Mouse (Mus musculus) heart, embryonic 10.5 days (tissue): ENCODE measurements around the gene Map1b. TPM values are rescaled to one million over a fixed set of nuclear protein-coding genes. Genes with fewer than 3 reads are reported as not detected.
A peak's percentile ranks its signal among the peaks of the same experiment; 100 is the strongest.

Experiments
- DNase-seq: peaks from one replicate; pipeline ENCODE4 v3.0.0-alpha.2; 2017; ENCODE audit warnings: low spot score
- H3K27ac ChIP-seq: fragments of 300-500 bp; sonication (generic); 2 replicates; pipeline ENCODE4 v1.5.1; 2016; ENCODE audit warnings: mild to moderate bottlenecking
- H3K27me3 ChIP-seq: fragments of 300-500 bp; sonication (generic); 2 replicates; pipeline ENCODE4 v1.6.1; 2016; ENCODE audit warnings: mild to moderate bottlenecking; ENCODE audit not compliant: poor library complexity, insufficient read depth, severe bottlenecking
- H3K36me3 ChIP-seq: fragments of 300-500 bp; sonication (generic); 2 replicates; pipeline ENCODE4 v1.6.1; 2016; ENCODE audit warnings: mild to moderate bottlenecking, moderate library complexity
- H3K4me1 ChIP-seq: fragments of 300-500 bp; sonication (generic); 2 replicates; pipeline ENCODE4 v1.6.1; 2016; ENCODE audit warnings: mild to moderate bottlenecking
- H3K4me3 ChIP-seq: fragments of 300-500 bp; sonication (generic); 2 replicates; pipeline ENCODE4 v1.5.1; 2016; ENCODE audit warnings: mild to moderate bottlenecking, moderate library complexity
- H3K9me3 ChIP-seq: fragments of 300-500 bp; sonication (generic); 2 replicates; pipeline ENCODE4 v1.6.1; 2016; ENCODE audit warnings: mild to moderate bottlenecking, moderate library complexity
- WGBS: fragments of 180-500 bp; shearing (Covaris S2); methylation state at CpG from one replicate; pipeline ENCODE4 v1.1.7; 2016; 5-methylcytosine and 5-hydroxymethylcytosine counted together
- polyA plus RNA-seq: library from polyadenylated mRNA; unstranded; fragments of >200 nt; fragmentation: Nextera tagmentation; extraction: Ambion mirVana; gene quantifications from 2 replicates; pipeline ENCODE4 v1.2.1, GENCODE M21; 2016

Map1b gene
- polyA plus RNA-seq, 1 experiment from 2014 or later, result 186 TPM

- Histone ChIP-seq H3K36me3 (no peaks in the 10 kb centered on the region), H3K4me3 (no peak overlapping the region), H3K27ac (0 out of 2 replicates have a peak overlapping the region, but pooled peaks have one; percentile 4), H3K27me3 (no peaks in the 10 kb centered on the region), H3K4me1 (peaks cover 45% of the 10 kb centered on the region), H3K9me3 (no peaks in the 10 kb centered on the region)
- no peak for DNase-seq
- WGBS, result 42% methylated on average over 4 of the region's 4 CpGs
These were observed 33.7 kb upstream of the Map1b start for GRCm38 (mm10) chr13:99550060-99550459.

GRCm38 (mm10) chr13:99549584-99549983 is 33.2 kb upstream of the Map1b start:
- DNase-seq, result no peak
- Histone ChIP-seq H3K4me1 (peaks cover 42% of the 10 kb centered on the region), H3K4me3 (no peak overlapping the region), H3K36me3 (no peaks in the 10 kb centered on the region), H3K27ac (0 out of 2 replicates have a peak overlapping the region, but pooled peaks have one; percentile 4), H3K27me3 (no peaks in the 10 kb centered on the region), H3K9me3 (no peaks in the 10 kb centered on the region)
- 45% methylated on average over 9 of the region's 9 CpGs for WGBS

GRCm38 (mm10) chr13:99546832-99547231 is 30.5 kb upstream of the Map1b start:
- H3K9me3 ChIP-seq, result no peaks in the 10 kb centered on the region
- H3K27ac ChIP-seq, result no peak overlapping the region
- 79% methylated on average over 5 of the region's 5 CpGs for WGBS
- DNase-seq, result no peak
- no peaks in the 10 kb centered on the region for H3K36me3 ChIP-seq
- no peaks in the 10 kb centered on the region for H3K27me3 ChIP-seq
- peaks cover 48% of the 10 kb centered on the region for H3K4me1 ChIP-seq
- no peak overlapping the region for H3K4me3 ChIP-seq

- DNase-seq, result no peak
- Histone ChIP-seq H3K27ac (peak overlapping the region; percentile 42; the same call in 1 of the 2 replicates), H3K36me3 (no peaks in the 10 kb centered on the region), H3K27me3 (no peaks in the 10 kb centered on the region), H3K9me3 (no peaks in the 10 kb centered on the region), H3K4me1 (peaks cover 52% of the 10 kb centered on the region), H3K4me3 (no peak overlapping the region)
- 55% methylated on average over 6 of the region's 6 CpGs for WGBS
These were observed 28.9 kb upstream of the Map1b start for GRCm38 (mm10) chr13:99545201-99545600.

- Histone ChIP-seq H3K9me3 (no peaks in the 10 kb centered on the region), H3K4me3 (peak overlapping the region; percentile 48), H3K27me3 (no peaks in the 10 kb centered on the region), H3K36me3 (no peaks in the 10 kb centered on the region), H3K4me1 (peaks cover 52% of the 10 kb centered on the region), H3K27ac (peak overlapping the region; percentile 62)
- WGBS, result 18% methylated on average over 21 of the region's 21 CpGs
- no peak for DNase-seq
These were observed 25.3 kb upstream of the Map1b start for GRCm38 (mm10) chr13:99541429-99542267.

GRCm38 (mm10) chr13:99539288-99539687 is 22.9 kb upstream of the Map1b start:
- H3K9me3 ChIP-seq, result no peaks in the 10 kb centered on the region
- no peak overlapping the region for H3K4me3 ChIP-seq
- 75% methylated on average over 5 of the region's 5 CpGs for WGBS
- no peak for DNase-seq
- H3K36me3 ChIP-seq, result no peaks in the 10 kb centered on the region
- peak overlapping the region; percentile 52; the same call in 1 of the 2 replicates for H3K27ac ChIP-seq
- no peaks in the 10 kb centered on the region for H3K27me3 ChIP-seq
- H3K4me1 ChIP-seq, result peaks cover 39% of the 10 kb centered on the region

GRCm38 (mm10) chr13:99538851-99539250 is 22.5 kb upstream of the Map1b start:
- H3K9me3 ChIP-seq, result no peaks in the 10 kb centered on the region
- H3K27ac ChIP-seq, result no peak overlapping the region
- WGBS, result 88% methylated on average over 11 of the region's 11 CpGs
- no peak overlapping the region for H3K4me3 ChIP-seq
- peaks cover 39% of the 10 kb centered on the region for H3K4me1 ChIP-seq
- no peaks in the 10 kb centered on the region for H3K36me3 ChIP-seq
- H3K27me3 ChIP-seq, result no peaks in the 10 kb centered on the region
- no peak for DNase-seq

- H3K27me3 ChIP-seq, result no peaks in the 10 kb centered on the region
- H3K9me3 ChIP-seq, result no peaks in the 10 kb centered on the region
- H3K27ac ChIP-seq, result no peak overlapping the region
- no peaks in the 10 kb centered on the region for H3K36me3 ChIP-seq
- DNase-seq, result no peak
- 23% methylated on average over 8 of the region's 8 CpGs for WGBS
- no peak overlapping the region for H3K4me3 ChIP-seq
- peaks cover 39% of the 10 kb centered on the region for H3K4me1 ChIP-seq
These were observed 21.7 kb upstream of the Map1b start for GRCm38 (mm10) chr13:99537908-99538513.

GRCm38 (mm10) chr13:99528456-99528855 is 12.1 kb upstream of the Map1b start:
- WGBS, result 64% methylated on average over 4 of the region's 4 CpGs
- peaks cover 3% of the 10 kb centered on the region; the same call in 1 of the 2 replicates for H3K27me3 ChIP-seq
- no peak for DNase-seq
- H3K4me1 ChIP-seq, result peaks cover 4% of the 10 kb centered on the region; the same call in 1 of the 2 replicates
- no peaks in the 10 kb centered on the region for H3K36me3 ChIP-seq
- no peak overlapping the region for H3K27ac ChIP-seq
- no peaks in the 10 kb centered on the region for H3K9me3 ChIP-seq
- no peak overlapping the region for H3K4me3 ChIP-seq

- DNase-seq, result no peak
- no peak overlapping the region for H3K27ac ChIP-seq
- peaks cover 3% of the 10 kb centered on the region; the same call in 1 of the 2 replicates for H3K27me3 ChIP-seq
- no peak overlapping the region for H3K4me3 ChIP-seq
- no peaks in the 10 kb centered on the region for H3K36me3 ChIP-seq
- H3K4me1 ChIP-seq, result peaks cover 4% of the 10 kb centered on the region; the same call in 1 of the 2 replicates
- H3K9me3 ChIP-seq, result no peaks in the 10 kb centered on the region
These were observed 11.6 kb upstream of the Map1b start for GRCm38 (mm10) chr13:99527936-99528335.

- DNase-seq, result no peak
- peaks cover 3% of the 10 kb centered on the region; the same call in 1 of the 2 replicates for H3K27me3 ChIP-seq
- H3K36me3 ChIP-seq, result no peaks in the 10 kb centered on the region
- no peak overlapping the region for H3K4me3 ChIP-seq
- WGBS, result 78% methylated on average over 8 of the region's 8 CpGs
- H3K27ac ChIP-seq, result no peak overlapping the region
- no peaks in the 10 kb centered on the region for H3K9me3 ChIP-seq
- H3K4me1 ChIP-seq, result peaks cover 4% of the 10 kb centered on the region; the same call in 1 of the 2 replicates
These were observed 9.2 kb upstream of the Map1b start for GRCm38 (mm10) chr13:99525491-99525890.

- H3K36me3 ChIP-seq, result no peaks in the 10 kb centered on the region
- H3K4me3 ChIP-seq, result no peak overlapping the region
- peaks cover 16% of the 10 kb centered on the region for H3K4me1 ChIP-seq
- no peak for DNase-seq
- 88% methylated on average over 5 of the region's 5 CpGs for WGBS
- no peak overlapping the region for H3K27ac ChIP-seq
- no peaks in the 10 kb centered on the region for H3K9me3 ChIP-seq
- no peaks in the 10 kb centered on the region for H3K27me3 ChIP-seq
These were observed 1.5 kb upstream of the Map1b start for GRCm38 (mm10) chr13:99517836-99518235.

GRCm38 (mm10) chr13:99515736-99516447 is 448 bp downstream of the Map1b start:
- peak overlapping the region; percentile 92 for H3K27ac ChIP-seq
- no peaks in the 10 kb centered on the region for H3K9me3 ChIP-seq
- DNase-seq, result no peak
- H3K36me3 ChIP-seq, result no peaks in the 10 kb centered on the region
- no peaks in the 10 kb centered on the region for H3K27me3 ChIP-seq
- WGBS, result 0% methylated on average over 43 of the region's 44 CpGs
- peaks cover 19% of the 10 kb centered on the region for H3K4me1 ChIP-seq
- peak overlapping the region; percentile 89 for H3K4me3 ChIP-seq
